Mouse (Mus musculus): ENCODE measurements around the gene Elfn1. TPM values are rescaled to one million over a fixed set of nuclear protein-coding genes. Genes with fewer than 3 reads are reported as not detected.
A peak's percentile ranks its signal among the peaks of the same experiment; 100 is the strongest.

Gene Elfn1
- polyA plus RNA-seq, 1 experiment from 2014 or later = 0.44 TPM

DNA sequence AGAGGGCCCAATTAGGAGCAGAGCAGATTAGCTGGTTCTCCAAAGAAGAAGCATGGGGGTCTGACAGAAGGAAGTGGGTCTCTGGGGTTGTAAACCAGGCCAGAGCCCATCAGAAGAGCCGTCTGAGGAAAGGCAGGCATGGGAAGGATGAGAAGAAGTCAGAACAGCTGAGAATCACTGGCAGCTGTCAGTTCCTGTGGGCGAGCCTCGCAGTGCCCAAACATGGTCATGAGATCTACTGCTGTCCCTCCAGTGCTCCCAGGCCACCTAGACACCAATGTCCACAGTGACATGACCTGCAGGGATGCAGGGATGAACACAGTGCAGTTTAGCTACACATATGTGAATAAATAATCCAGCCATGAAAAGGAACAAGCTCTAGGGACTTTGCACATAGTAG is 102.7 kb downstream of the Elfn1 start:
- Histone ChIP-seq H3K9me3 (replicated peaks) (no peaks in the 10 kb centered on the region), H3K9ac (no peak overlapping the region), H3K4me2 (no peak overlapping the region), H3K27me3 (no peaks in the 10 kb centered on the region), H3K4me3 (no peak overlapping the region), H3K27ac (no peak overlapping the region), H3K36me3 (ENCODE audit: poor library complexity, severe bottlenecking) (no peaks in the 10 kb centered on the region), H3K4me1 (peaks cover 42% of the 10 kb centered on the region)
- no peak for ATAC-seq
- 86% methylated on average over 3 of the region's 3 CpGs for WGBS

DNA sequence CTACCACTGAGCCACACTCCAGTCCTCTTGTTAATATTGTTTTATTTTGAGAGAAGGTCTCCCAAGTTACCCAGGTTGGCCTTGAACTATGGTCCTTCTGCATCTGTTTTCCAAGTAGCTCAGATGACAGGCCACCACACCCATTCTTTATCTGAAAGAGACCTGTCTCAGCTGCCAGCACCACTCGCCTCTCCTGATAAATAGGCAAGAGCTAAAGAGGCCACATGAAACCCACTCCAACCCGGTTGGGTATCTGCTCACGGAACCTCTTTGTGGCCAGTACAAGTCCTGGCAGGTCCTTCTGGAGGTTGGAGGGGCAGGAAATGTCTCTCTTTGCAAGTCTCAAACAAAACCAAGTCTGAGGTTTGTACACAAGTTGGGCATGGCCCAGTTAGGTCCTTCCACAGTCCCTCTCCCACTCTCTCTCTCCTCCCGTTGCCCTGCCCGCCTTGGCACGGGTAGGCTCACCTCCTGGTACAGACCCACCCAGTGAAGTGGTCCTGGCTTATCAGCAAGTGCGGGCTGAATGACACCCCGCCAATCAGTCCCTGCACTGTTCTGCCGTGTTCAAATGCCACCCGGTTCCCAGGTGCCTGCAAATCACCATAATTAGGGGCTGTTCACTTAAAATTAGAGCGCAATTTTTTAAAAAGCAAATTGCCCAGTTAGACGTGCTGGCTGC is 104.7 kb downstream of the Elfn1 start:
- 82% methylated on average over 12 of the region's 12 CpGs for WGBS
- Histone ChIP-seq H3K27me3 (no peaks in the 10 kb centered on the region), H3K4me2 (no peak overlapping the region)

DNA sequence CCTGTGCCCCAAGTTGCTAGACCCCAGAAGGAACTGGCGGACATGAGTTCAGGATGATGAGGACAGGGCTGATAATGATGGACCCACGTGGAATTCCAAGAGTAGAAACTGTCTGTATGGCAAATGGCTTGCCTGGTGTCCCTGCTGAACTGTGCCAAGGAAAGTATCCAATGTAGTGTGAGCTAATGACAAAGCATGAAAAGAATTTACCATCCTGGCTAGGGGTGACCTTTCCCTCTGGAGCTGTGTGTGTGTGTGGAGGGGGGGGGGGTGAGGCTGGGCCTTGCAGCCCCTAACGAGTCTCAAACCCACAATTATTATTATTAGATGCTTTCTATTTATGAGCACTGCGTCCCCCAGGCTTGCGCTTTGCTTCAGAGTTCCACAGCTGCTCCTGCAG is 105.9 kb downstream of the Elfn1 start:
- WGBS = 57% methylated on average over 5 of the region's 5 CpGs
- no peak overlapping the region for H3K4me2 ChIP-seq

More for the DNA sequence above, 104.7 kb downstream of the Elfn1 start:
- Histone ChIP-seq H3K36me3 (ENCODE audit: poor library complexity, severe bottlenecking) (no peaks in the 10 kb centered on the region), H3K4me3 (no peak overlapping the region), H3K4me1 (peaks cover 33% of the 10 kb centered on the region), H3K9ac (no peak overlapping the region), H3K27ac (no peak overlapping the region), H3K9me3 (replicated peaks) (no peaks in the 10 kb centered on the region)
- ATAC-seq = no peak

DNA sequence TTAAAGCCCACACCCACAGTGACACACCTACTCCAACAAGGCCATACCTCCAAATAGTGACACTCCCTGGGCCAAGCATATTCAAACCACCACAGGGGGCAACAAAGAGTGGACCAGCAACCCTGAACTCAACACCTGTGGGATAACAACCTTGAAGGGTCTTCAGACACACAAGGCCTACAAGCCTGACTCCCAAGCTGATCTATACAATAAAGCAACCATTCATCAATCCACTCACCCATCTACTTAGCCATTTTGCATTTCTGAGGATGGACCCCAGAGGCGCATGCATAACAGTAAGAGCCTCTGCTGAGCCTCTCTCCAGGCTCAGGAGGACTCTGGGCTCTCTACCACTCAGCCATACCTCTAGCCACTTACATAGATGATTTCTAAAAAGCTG is 109.2 kb downstream of the Elfn1 start:
- H3K4me2 ChIP-seq = no peak overlapping the region
- peaks cover 26% of the 10 kb centered on the region for H3K4me1 ChIP-seq
- H3K27me3 ChIP-seq = no peaks in the 10 kb centered on the region
- 95% methylated on average over 1 of the region's 1 CpGs for WGBS
- no peak for ATAC-seq
- no peaks in the 10 kb centered on the region for H3K36me3 ChIP-seq (ENCODE audit: poor library complexity, severe bottlenecking)
- H3K4me3 ChIP-seq = no peak overlapping the region
- no peak overlapping the region for H3K27ac ChIP-seq
- no peaks in the 10 kb centered on the region for H3K9me3 ChIP-seq (replicated peaks)
- no peak overlapping the region for H3K9ac ChIP-seq

More for the DNA sequence above, 105.9 kb downstream of the Elfn1 start:
- H3K4me1 ChIP-seq = peaks cover 20% of the 10 kb centered on the region
- H3K27me3 ChIP-seq = no peaks in the 10 kb centered on the region
- H3K4me3 ChIP-seq = no peak overlapping the region
- H3K36me3 ChIP-seq (ENCODE audit: poor library complexity, severe bottlenecking) = no peaks in the 10 kb centered on the region
- H3K27ac ChIP-seq = no peak overlapping the region
- H3K9me3 ChIP-seq (replicated peaks) = no peaks in the 10 kb centered on the region
- H3K9ac ChIP-seq = no peak overlapping the region
- no peak for ATAC-seq

DNA sequence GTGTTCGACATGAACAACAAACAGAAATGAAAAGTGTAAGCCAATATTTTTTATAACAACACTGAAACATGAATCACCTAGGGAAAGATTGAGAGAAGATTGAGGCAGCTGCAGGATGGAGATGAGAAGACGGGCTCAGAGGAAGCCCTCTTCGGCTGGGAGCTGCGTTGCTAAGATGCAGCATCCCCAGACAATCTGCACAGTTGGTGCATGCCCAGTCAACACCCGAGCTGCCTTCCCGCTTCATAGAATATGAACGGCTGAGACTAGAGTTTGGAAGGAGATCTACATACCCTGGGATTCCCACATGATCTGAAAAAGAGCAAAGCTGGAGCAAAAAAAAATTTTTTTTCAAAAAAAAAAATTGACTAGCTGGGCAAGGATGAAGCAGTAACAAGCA is 111.0 kb downstream of the Elfn1 start:
- Histone ChIP-seq H3K4me2 (no peak overlapping the region), H3K27me3 (no peaks in the 10 kb centered on the region), H3K27ac (no peak overlapping the region), H3K9me3 (replicated peaks) (no peaks in the 10 kb centered on the region), H3K4me3 (no peak overlapping the region), H3K36me3 (ENCODE audit: poor library complexity, severe bottlenecking) (no peaks in the 10 kb centered on the region), H3K9ac (no peak overlapping the region), H3K4me1 (peaks cover 32% of the 10 kb centered on the region)
- 81% methylated on average over 7 of the region's 7 CpGs for WGBS
- no peak for ATAC-seq

DNA sequence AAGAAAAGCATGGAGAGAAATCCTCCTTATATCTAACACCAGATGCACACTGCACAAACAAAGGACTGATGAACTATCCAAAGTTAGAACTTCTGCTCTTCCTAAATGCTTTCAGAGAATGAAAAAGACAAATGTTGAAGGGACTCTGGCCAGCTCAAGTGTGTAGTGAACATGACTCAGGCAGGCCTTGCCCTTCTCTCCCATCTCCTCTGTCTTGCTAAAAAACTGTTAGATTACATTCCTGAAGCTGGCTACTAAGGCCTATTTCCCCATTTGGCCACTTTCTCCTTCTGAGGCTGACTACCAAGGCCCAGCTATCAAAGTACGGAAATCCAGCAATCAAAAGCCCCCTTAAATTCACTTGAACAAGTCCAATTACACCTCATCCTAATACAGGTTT is 111.9 kb downstream of the Elfn1 start:
- WGBS = 93% methylated on average over 1 of the region's 1 CpGs
- H3K27ac ChIP-seq = no peak overlapping the region

DNA sequence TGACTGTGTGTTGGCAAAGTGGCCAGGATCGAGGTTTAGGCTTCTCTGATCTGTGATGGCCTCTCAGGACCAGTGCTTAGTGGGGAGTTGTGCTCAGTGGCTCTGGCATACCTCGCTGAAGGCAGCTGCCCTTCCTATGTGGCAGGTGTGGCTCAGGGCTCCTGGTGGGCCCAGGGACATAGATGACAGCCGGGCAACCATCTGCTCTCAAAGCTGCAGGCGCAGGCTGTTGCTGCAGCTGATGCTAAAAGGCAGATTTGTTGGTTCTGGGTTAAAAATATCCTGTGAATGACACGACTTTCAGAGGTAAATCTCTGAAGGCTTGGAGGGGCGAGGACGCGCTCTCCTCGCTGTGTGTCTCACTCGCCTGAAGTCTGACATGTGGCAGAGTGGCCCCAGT is 114.0 kb downstream of the Elfn1 start:
- H3K27me3 ChIP-seq = no peaks in the 10 kb centered on the region
- H3K36me3 ChIP-seq (ENCODE audit: poor library complexity, severe bottlenecking) = no peaks in the 10 kb centered on the region
- no peak for ATAC-seq
- peaks cover 41% of the 10 kb centered on the region for H3K4me1 ChIP-seq
- no peak overlapping the region for H3K4me3 ChIP-seq
- H3K27ac ChIP-seq = peak overlapping the region; percentile 35
- WGBS = 84% methylated on average over 10 of the region's 10 CpGs
- no peak overlapping the region for H3K9ac ChIP-seq
- H3K4me2 ChIP-seq = no peak overlapping the region
- no peaks in the 10 kb centered on the region for H3K9me3 ChIP-seq (replicated peaks)

More for the DNA sequence above, 111.9 kb downstream of the Elfn1 start:
- ATAC-seq = no peak
- Histone ChIP-seq H3K9me3 (replicated peaks) (no peaks in the 10 kb centered on the region), H3K36me3 (ENCODE audit: poor library complexity, severe bottlenecking) (no peaks in the 10 kb centered on the region), H3K27me3 (no peaks in the 10 kb centered on the region), H3K4me3 (no peak overlapping the region), H3K4me2 (no peak overlapping the region), H3K4me1 (peaks cover 38% of the 10 kb centered on the region), H3K9ac (no peak overlapping the region)

DNA sequence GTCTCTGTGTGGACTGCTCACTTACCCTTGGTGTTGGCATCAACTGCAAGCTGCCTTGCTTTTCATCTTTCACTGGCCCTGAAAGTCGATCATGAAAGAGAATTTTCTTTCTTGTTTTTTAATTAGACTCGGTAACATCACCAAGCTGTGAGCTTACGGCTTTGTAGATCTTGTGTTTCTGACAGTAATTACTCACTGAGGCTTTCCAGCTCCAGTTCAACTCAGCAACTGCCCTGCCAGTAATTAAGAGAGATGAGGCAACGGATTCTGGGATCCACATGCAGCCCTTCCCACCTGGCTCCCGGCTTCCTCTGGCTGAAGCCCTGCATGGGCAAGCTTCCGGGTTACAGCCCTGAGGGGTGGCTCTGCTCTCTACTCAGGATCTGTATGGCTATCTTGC is 115.1 kb downstream of the Elfn1 start:
- H3K4me3 ChIP-seq = no peak overlapping the region
- no peak overlapping the region for H3K27ac ChIP-seq
- ATAC-seq = no peak
- no peaks in the 10 kb centered on the region for H3K36me3 ChIP-seq (ENCODE audit: poor library complexity, severe bottlenecking)
- no peak overlapping the region for H3K9ac ChIP-seq
- no peaks in the 10 kb centered on the region for H3K27me3 ChIP-seq
- no peaks in the 10 kb centered on the region for H3K9me3 ChIP-seq (replicated peaks)
- 50% methylated on average over 6 of the region's 6 CpGs for WGBS
- peaks cover 41% of the 10 kb centered on the region for H3K4me1 ChIP-seq
- no peak overlapping the region for H3K4me2 ChIP-seq

DNA sequence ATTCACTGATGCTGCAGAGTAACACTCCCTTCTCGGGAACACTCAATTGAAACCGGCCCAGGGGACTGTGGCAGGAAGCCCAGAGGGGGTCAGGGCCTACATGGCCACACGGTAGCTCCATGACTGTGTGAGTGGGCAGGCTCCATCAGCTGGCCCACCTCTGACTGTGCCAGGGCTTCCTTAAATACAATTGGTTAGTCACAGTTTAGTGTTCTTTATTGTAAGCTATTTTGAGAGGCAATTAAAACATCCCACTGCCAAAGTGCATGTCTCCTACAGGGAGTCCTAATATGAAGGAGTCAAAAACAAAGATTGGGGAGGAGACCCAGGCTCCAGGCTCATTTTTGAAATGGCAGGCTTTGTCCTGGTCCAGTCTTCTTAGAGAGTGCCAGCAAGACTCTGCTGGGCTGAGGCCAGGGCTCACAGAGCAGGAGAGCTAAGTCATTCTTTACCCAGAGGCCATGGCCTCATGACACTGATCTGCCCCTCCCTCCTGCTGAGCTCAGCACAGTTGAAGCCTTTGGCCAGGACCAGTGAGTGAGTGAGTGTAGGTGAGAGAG is 116.3 kb downstream of the Elfn1 start:
- peak; percentile 67; the same call in 1 of the 2 replicates for ATAC-seq
- WGBS = 26% methylated on average over 3 of the region's 3 CpGs
- Histone ChIP-seq H3K4me3 (no peak overlapping the region), H3K27ac (peak overlapping the region; percentile 32; the same call in 1 of the 2 replicates), H3K4me2 (no peak overlapping the region), H3K4me1 (peaks cover 41% of the 10 kb centered on the region), H3K27me3 (no peaks in the 10 kb centered on the region), H3K9me3 (replicated peaks) (no peaks in the 10 kb centered on the region), H3K36me3 (ENCODE audit: poor library complexity, severe bottlenecking) (no peaks in the 10 kb centered on the region), H3K9ac (no peak overlapping the region)

Other genes with a start within 250 kb of the Elfn1 start
- 3.2 and 4.5 TPM in 2 replicates for gene Micall2, start 171.6 kb upstream of the Elfn1 start, polyA plus RNA-seq (2015; fragmentation: Nextera tagmentation; extraction: Ambion mirVana)
- 23.5 and 27.6 TPM in 2 replicates for gene Ints1, start 132.3 kb upstream of the Elfn1 start, polyA plus RNA-seq (2015; fragmentation: Nextera tagmentation; extraction: Ambion mirVana)
- gene Mafk, start 116.4 kb upstream of the Elfn1 start, polyA plus RNA-seq (2015; fragmentation: Nextera tagmentation; extraction: Ambion mirVana) = 14.0 and 14.3 TPM in 2 replicates
- gene Tmem184a, start 88.0 kb upstream of the Elfn1 start, polyA plus RNA-seq (2015; fragmentation: Nextera tagmentation; extraction: Ambion mirVana) = 0.05 and 0.20 TPM in 2 replicates
- not detected in 2 replicates for gene Gm26938, start 81.5 kb upstream of the Elfn1 start, polyA plus RNA-seq (2015; fragmentation: Nextera tagmentation; extraction: Ambion mirVana)
- 85.5 and 88.5 TPM in 2 replicates for gene Psmg3, start 81.1 kb upstream of the Elfn1 start, polyA plus RNA-seq (2015; fragmentation: Nextera tagmentation; extraction: Ambion mirVana)

Data from forebrain, embryonic 13.5 days (tissue).